Mouse (Mus musculus): ENCODE measurements around the gene Ccdc71.

DNA sequence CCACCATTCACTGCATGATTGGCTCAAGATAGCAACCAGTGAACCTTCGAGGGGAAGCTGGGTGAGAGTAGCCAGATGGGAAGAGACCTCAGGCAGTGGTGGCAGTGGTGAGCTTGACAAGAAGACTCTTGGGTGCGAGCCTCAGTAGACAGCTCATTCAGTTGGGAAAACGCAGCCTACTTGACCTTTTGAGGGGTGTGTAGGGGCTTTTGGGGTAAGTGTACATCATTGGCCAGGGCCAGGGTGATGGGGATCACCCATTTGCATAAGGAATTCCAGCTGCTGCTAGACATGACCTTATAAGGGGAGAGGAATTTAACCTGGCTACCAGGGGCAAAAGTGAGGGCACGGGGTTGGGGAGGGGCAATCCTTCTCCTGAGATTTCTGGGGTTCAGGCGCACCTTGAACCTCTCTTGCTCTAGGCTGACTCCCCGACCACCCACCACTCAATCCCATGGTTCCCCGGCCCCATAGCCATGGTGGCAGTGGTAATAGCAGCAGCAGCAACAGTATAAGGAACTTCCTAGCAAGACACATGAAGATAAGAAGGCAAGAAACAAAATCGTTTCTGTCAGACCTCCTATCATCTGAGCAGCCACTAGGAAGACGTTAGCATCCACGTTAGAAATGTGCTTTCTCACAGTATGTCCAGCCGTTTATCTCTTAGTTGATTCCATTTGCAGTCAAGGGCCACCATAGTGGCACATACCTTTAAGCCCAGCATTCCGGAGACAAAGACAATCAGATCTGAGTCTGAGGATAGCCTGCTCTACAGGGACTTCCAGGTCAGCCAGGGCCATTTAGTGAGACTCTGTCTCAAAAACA lies 4.4 kb upstream of the Ccdc71 start:
- TF ChIP-seq CTCF (IDR thresholded peaks at IDR 0.05) (no peak), EP300 (IDR thresholded peaks at IDR 0.05; ENCODE audit: insufficient read depth, low read depth, low read length) (no peak)
